13 mouse cellular contexts compared by ENCODE assay signal in the genomic region with DNA sequence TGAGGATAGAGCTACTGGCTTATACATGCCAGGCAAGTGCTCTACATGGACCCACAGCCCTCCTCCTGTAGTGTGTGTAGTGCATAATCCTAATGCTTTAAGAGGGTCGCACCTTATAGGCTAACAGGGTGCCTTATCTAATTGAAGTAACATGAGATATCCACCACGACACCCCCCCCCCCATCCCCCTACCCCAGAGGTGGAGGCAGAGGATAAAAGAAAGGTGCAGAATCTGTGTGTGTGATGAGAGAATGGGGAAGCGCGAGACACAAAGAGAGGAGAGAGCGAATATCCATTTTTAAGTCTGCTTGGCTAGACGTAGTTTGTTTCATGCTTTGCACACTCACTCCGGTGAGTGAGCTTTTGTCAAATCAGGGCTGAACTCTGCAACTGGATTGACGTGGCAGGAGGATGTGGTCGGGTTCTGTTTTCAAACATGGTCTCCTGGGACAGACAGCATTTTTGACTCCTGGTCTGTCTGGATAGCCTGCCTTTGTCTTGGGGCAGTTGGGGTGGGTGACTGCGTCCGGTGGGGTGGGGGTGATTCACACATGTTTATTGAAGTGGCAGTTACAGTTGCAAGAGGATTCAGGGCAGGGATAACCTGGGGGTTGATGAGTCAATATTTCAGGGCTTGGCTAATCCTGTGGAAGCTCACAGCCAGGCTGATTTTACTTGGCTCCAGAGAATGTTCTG.
DNase-seq lines count a peak whose midpoint lies in the region.
"Had no signal": no experiment of that assay in that cellular context is flagged by ENCODE, and none has a peak within 500 bp of the region (broad histone marks: within the 10 kb centered on the region; RNA-seq: fewer than 3 reads in every experiment).

No protein-coding gene starts in this region.

- peak; percentile 62 for DNase-seq in thymus, postnatal 0 days (ENCODE audit: low spot score)
- no peak for DNase-seq in thymus, postnatal 4 days
- DNase-seq in Muller cell, postnatal 12 days (ENCODE audit: inconsistent ontology term), result peak; percentile 48
- DNase-seq in induced T-regulatory cell, adult 2 months (ENCODE audit: low read depth), result peak; percentile 82
- no peak for DNase-seq in layer of hippocampus, adult 18-20 months (ENCODE audit: low spot score in 2 of 2)
- DNase-seq in frontal cortex, postnatal 14 days (ENCODE audit: low spot score in 2 of 2), result no peak
- no peak for DNase-seq in thymus, adult 18-20 months
- DNase-seq: cerebellum, postnatal 36 days; heart, adult 18-20 months; heart, postnatal 14 days; kidney, adult 9 months; lung, postnatal 10 days; midbrain, embryonic 14.5 days had no signal

Comparison
In these comparisons a context has a peak if more than half of its experiments do, and no peak if none do; other contexts are left out.
1. DNase-seq: peak in thymus, postnatal 0 days (single experiment), Muller cell, postnatal 12 days (single experiment) and induced T-regulatory cell, adult 2 months (single experiment); none in thymus, postnatal 4 days (single experiment), layer of hippocampus, adult 18-20 months (0 of 2), frontal cortex, postnatal 14 days (0 of 2) and thymus, adult 18-20 months (0 of 2).